Mouse (Mus musculus) midbrain, embryonic 12.5 days (tissue): ENCODE measurements at regions not wholly inside any gene's neighbourhood (a gene's known extent, or its start where the extent isn't known, plus 50 kb on each side); places are given as distances from the start of the nearest gene placed in this dataset.

Experiments
- ATAC-seq: fragments of 200-750 bp; cut with Nextera tagmentation; 2 replicates; pipeline ENCODE4 v1.8.0; 2017; ENCODE audit warnings: low read depth, moderate TSS enrichment, moderate library complexity; ENCODE audit not compliant: low FRiP score
- H3K27ac ChIP-seq: fragments of 300-500 bp; sonication (generic); replicated peaks from 2 replicates; pipeline ENCODE4 v1.5.1; 2016; ENCODE audit warnings: mild to moderate bottlenecking
- H3K27me3 ChIP-seq: fragments of 300-500 bp; sonication (generic); 2 replicates; pipeline ENCODE4 v1.6.1; 2016; ENCODE audit warnings: mild to moderate bottlenecking
- H3K36me3 ChIP-seq: fragments of 300-500 bp; sonication (generic); 2 replicates; pipeline ENCODE4 v1.6.1; 2016
- H3K4me1 ChIP-seq: fragments of 300-500 bp; sonication (generic); 2 replicates; pipeline ENCODE4 v1.6.1; 2016
- H3K4me2 ChIP-seq: fragments of 300-500 bp; sonication (generic); replicated peaks from 2 replicates; pipeline ENCODE4 v1.6.1; 2016; ENCODE audit warnings: mild to moderate bottlenecking, moderate library complexity
- H3K4me3 ChIP-seq: fragments of 300-500 bp; sonication (generic); 2 replicates; pipeline ENCODE4 v1.5.1; 2016; ENCODE audit warnings: mild to moderate bottlenecking
- H3K9ac ChIP-seq: fragments of 300-500 bp; sonication (generic); replicated peaks from 2 replicates; pipeline ENCODE4 v1.6.1; 2016; ENCODE audit warnings: mild to moderate bottlenecking, moderate library complexity
- H3K9me3 ChIP-seq: fragments of 300-500 bp; sonication (generic); 2 replicates; pipeline ENCODE4 v1.6.1; 2016; ENCODE audit warnings: mild to moderate bottlenecking
- WGBS: fragments of 180-500 bp; shearing (Covaris S2); methylation state at CpG from one replicate; pipeline ENCODE4 v1.1.7; 2016; 5-methylcytosine and 5-hydroxymethylcytosine counted together

DNA sequence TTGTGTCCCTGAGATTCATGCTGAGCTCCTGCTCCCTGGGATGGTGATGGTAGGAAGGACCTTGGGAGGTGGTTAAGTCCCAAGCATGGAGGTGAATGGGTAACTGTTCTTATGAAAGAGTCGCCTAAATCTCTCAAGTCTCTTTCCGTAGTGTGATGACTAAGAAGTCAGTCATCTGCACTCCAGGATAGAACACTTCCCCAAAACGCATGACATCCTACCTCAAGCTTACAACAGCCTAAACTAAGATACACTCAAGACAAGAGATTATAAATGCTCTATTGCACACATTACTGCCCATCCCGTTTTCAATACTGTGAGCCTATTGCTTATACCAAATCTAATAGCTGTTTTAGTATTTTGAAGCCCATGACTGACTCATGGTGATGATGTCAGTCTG, 162.3 kb upstream of the Slc7a11 start:
- H3K27me3 ChIP-seq, result peaks cover 3% of the 10 kb centered on the region; the same call in 1 of the 2 replicates
- no peaks in the 10 kb centered on the region for H3K9me3 ChIP-seq
- no peaks in the 10 kb centered on the region for H3K36me3 ChIP-seq
- H3K27ac ChIP-seq, result no peak overlapping the region
- 82% methylated on average over 4 of the region's 4 CpGs for WGBS
- peaks cover 5% of the 10 kb centered on the region for H3K4me1 ChIP-seq
- H3K4me3 ChIP-seq, result no peak overlapping the region
- no peak for ATAC-seq
- H3K9ac ChIP-seq, result no peak overlapping the region
- H3K4me2 ChIP-seq, result no peak overlapping the region

DNA sequence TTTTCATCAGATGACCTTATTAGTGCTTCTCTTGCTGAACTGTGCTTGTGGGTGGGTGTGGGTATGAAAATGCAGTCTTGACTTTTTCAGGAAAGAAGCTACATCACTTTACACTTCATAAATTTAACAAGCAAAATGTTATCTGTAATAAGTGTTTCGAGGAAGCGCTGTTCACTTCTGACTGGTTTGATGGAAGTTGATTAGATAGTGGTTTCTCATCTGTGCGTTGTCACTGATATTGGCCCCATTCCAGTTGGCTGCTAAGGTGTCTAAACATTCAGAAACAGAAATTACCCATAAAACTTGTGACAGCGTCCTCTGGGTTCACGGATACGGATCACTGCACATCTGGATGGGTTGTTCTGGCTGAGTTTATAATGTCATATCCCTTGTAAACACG, 159.8 kb upstream of the Slc7a11 start:
- no peaks in the 10 kb centered on the region for H3K27me3 ChIP-seq
- H3K36me3 ChIP-seq, result no peaks in the 10 kb centered on the region
- H3K4me3 ChIP-seq, result no peak overlapping the region
- no peak overlapping the region for H3K4me2 ChIP-seq
- no peaks in the 10 kb centered on the region for H3K9me3 ChIP-seq
- ATAC-seq, result no peak
- WGBS, result 82% methylated on average over 7 of the region's 7 CpGs
- no peaks in the 10 kb centered on the region; the same call in 1 of the 2 replicates for H3K4me1 ChIP-seq
- no peak overlapping the region for H3K27ac ChIP-seq
- H3K9ac ChIP-seq, result no peak overlapping the region

DNA sequence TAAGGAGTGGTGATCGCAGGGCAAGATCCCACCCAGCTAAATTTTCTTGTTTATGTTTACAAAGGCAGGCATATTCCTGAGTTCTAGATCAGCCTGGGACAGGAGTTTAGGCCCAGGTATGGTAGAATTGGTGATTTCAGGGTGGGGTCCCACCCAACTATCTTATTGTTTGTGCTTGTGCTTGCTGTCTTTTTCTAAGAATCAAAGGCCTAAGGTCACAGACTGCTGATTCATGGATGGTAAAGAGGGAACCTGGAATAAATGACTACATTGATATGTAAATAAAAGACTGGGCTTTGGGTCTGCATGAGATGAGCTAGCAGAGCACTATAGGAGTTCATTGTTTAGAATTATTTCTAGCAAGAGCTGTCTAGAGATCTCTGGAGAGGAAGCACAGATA, 152.3 kb upstream of the Slc7a11 start:
- H3K9me3 ChIP-seq, result no peaks in the 10 kb centered on the region
- H3K9ac ChIP-seq, result no peak overlapping the region
- H3K4me2 ChIP-seq, result no peak overlapping the region
- no peak for ATAC-seq
- no peaks in the 10 kb centered on the region for H3K27me3 ChIP-seq
- H3K27ac ChIP-seq, result no peak overlapping the region
- H3K4me3 ChIP-seq, result no peak overlapping the region
- H3K36me3 ChIP-seq, result no peaks in the 10 kb centered on the region
- WGBS, result 83% methylated on average over 1 of the region's 1 CpGs
- H3K4me1 ChIP-seq, result no peaks in the 10 kb centered on the region

DNA sequence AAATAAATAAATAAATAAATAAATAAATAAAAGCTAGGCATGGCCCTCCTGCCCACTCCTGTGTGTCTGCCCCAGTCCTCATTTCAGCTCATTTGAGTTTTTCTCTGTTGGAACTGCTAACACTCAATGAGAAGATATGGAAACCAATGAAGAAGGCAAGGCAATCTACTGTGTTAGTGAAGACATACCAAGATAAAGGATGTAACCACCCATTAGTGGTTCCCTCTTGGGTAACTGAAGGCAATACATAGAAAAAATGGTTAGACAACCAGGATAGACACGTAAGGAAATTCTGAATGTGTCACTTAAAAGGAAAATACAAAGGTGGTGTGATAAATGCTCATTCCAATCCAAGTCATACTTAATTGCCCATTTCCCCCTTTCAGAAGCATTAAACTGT, 140.9 kb upstream of the Slc7a11 start:
- Histone ChIP-seq H3K27me3 (no peaks in the 10 kb centered on the region), H3K36me3 (no peaks in the 10 kb centered on the region), H3K9ac (no peak overlapping the region), H3K9me3 (no peaks in the 10 kb centered on the region), H3K27ac (no peak overlapping the region), H3K4me2 (no peak overlapping the region), H3K4me3 (no peak overlapping the region), H3K4me1 (no peaks in the 10 kb centered on the region)
- ATAC-seq, result no peak
- 97% methylated on average over 1 of the region's 1 CpGs for WGBS

DNA sequence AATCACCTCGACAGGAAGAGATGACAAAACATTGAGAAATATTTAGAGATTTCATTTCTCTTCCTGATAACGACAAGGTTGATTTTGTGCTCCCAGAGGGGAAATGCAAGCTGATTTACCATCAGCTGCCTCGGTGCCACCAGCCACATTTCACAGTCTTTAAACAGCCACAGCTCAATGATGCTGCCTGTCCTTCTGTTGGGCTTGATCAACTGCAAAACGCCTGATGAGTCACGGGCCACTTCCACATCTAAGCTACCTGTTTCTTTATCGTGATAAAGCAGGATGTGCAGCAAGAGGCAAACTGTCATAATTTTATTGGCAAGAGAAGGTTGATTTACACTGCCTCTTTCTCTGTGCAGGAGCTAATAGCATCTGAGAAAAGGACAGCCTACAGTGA, 140.1 kb upstream of the Slc7a11 start:
- Histone ChIP-seq H3K4me3 (no peak overlapping the region), H3K9me3 (no peaks in the 10 kb centered on the region), H3K4me1 (no peaks in the 10 kb centered on the region), H3K27ac (no peak overlapping the region), H3K27me3 (no peaks in the 10 kb centered on the region), H3K9ac (no peak overlapping the region), H3K36me3 (no peaks in the 10 kb centered on the region), H3K4me2 (no peak overlapping the region)
- WGBS, result 80% methylated on average over 6 of the region's 6 CpGs
- no peak for ATAC-seq

DNA sequence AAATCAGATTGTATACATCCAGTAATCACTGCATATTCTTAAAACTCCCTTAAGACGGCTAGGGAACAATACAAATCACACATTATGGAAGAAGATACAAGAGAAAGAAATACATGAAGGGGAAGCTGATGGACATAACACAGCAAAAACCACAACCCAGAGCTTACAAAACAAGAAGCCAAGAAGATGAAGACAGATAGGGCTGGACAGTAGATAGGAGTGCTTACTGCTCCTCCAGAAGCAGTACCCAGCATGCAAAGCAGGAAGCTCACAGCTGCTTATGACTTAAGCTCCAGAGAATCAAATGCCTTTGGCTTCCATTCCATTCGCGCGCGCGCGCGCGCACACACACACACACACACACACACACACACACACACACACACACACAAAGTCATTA, 131.0 kb upstream of the Slc7a11 start:
- H3K4me2 ChIP-seq, result no peak overlapping the region
- H3K27me3 ChIP-seq, result no peaks in the 10 kb centered on the region
- 96% methylated on average over 9 of the region's 9 CpGs for WGBS
- H3K9me3 ChIP-seq, result no peaks in the 10 kb centered on the region
- H3K4me3 ChIP-seq, result no peak overlapping the region
- no peak for ATAC-seq
- H3K9ac ChIP-seq, result no peak overlapping the region
- H3K27ac ChIP-seq, result no peak overlapping the region
- no peaks in the 10 kb centered on the region for H3K4me1 ChIP-seq
- H3K36me3 ChIP-seq, result no peaks in the 10 kb centered on the region

DNA sequence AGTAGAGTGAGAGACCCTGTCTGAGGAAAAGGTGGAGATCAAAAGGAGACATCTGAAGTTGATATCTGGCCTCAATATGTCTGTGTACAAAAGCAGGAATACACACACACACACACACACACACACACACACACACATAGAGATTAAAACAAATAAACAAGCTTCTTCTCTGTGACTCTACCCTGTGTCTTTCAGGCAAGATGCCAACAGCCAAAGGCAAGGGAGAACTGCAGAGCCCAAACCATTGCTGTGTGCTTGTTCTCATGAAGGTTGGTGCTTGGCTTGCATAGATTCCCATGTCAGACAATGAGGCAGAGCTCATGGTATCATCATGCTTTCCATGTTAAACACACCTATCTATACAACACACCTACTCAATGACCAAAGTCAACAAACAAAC, 126.6 kb upstream of the Slc7a11 start:
- no peaks in the 10 kb centered on the region for H3K9me3 ChIP-seq
- H3K4me2 ChIP-seq, result no peak overlapping the region
- H3K4me1 ChIP-seq, result no peaks in the 10 kb centered on the region
- no peak overlapping the region for H3K27ac ChIP-seq
- ATAC-seq, result no peak
- H3K36me3 ChIP-seq, result no peaks in the 10 kb centered on the region
- no peaks in the 10 kb centered on the region for H3K27me3 ChIP-seq
- H3K4me3 ChIP-seq, result no peak overlapping the region
- H3K9ac ChIP-seq, result no peak overlapping the region

DNA sequence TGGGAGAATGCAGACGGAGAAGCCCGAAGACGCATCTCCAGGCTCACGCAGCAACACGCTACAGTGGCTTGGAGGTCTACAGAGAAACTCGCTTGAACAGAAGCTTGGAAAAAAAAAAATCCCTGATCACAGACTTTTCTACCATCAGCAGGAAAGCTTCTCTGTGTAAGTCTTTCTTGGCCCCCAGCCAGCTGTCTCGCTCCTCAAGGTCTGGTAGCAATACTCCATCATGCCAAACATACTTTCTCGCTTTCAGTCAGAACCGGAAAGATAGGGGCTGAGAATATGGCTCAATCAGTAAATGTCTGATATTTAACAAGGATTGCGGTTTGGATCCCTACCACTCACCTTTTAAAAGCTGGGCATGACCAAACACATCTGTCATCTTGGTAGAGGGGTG, 126.2 kb upstream of the Slc7a11 start:
- Histone ChIP-seq H3K9me3 (no peaks in the 10 kb centered on the region), H3K4me1 (no peaks in the 10 kb centered on the region), H3K27me3 (no peaks in the 10 kb centered on the region), H3K4me3 (no peak overlapping the region), H3K27ac (no peak overlapping the region), H3K9ac (no peak overlapping the region), H3K4me2 (no peak overlapping the region), H3K36me3 (no peaks in the 10 kb centered on the region)
- ATAC-seq, result no peak
- 91% methylated on average over 10 of the region's 10 CpGs for WGBS

DNA sequence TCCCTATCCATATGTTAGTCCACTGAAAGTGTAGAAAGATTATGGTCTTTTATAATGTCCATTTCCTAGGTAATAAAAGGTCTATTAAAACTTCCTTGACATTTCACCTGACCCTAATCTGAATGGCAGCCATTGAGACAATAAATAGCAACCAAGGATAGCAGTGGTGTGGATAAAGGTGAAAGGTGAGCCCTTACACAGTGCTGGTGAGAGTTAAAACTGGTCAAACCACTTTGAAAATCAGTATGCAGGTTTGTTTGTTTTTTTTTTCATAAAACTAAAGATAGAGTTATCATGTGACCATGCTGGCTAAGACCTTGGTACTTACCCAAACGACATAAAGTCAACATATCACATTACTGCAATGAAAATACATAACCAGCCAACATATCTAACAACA, 110.7 kb upstream of the Slc7a11 start:
- no peak overlapping the region for H3K27ac ChIP-seq
- WGBS, result 63% methylated on average over 1 of the region's 1 CpGs

DNA sequence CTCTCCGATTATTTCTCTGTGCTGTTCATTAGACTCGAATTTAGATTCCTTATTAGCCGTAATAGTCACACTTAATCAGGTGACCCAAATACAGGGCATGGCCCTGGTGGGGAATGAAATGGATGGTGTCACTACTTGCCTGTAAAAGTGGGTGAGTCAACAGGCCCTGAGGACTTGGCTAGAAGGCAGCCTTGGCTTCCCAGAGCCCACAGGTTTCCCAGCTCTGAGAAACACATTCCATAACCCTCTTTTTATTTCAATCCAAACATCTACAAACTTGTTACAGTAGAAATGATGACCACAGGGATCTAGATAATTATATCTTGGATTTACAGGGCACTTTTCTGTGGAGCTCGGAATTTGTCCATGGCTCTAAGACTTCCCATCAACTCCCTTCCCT, 105.2 kb upstream of the Slc7a11 start:
- no peak for ATAC-seq
- no peaks in the 10 kb centered on the region for H3K27me3 ChIP-seq
- peaks cover 12% of the 10 kb centered on the region; the same call in 1 of the 2 replicates for H3K4me1 ChIP-seq
- no peak overlapping the region for H3K9ac ChIP-seq
- H3K4me3 ChIP-seq, result no peak overlapping the region
- 92% methylated on average over 4 of the region's 4 CpGs for WGBS
- no peak overlapping the region for H3K4me2 ChIP-seq
- H3K9me3 ChIP-seq, result no peaks in the 10 kb centered on the region
- no peak overlapping the region for H3K27ac ChIP-seq
- no peaks in the 10 kb centered on the region for H3K36me3 ChIP-seq

More for the DNA sequence above, 110.7 kb upstream of the Slc7a11 start:
- peaks cover 12% of the 10 kb centered on the region; the same call in 1 of the 2 replicates for H3K4me1 ChIP-seq
- ATAC-seq, result no peak
- H3K4me2 ChIP-seq, result no peak overlapping the region
- no peak overlapping the region for H3K4me3 ChIP-seq
- H3K9ac ChIP-seq, result no peak overlapping the region
- H3K9me3 ChIP-seq, result no peaks in the 10 kb centered on the region
- no peaks in the 10 kb centered on the region for H3K27me3 ChIP-seq
- H3K36me3 ChIP-seq, result no peaks in the 10 kb centered on the region

DNA sequence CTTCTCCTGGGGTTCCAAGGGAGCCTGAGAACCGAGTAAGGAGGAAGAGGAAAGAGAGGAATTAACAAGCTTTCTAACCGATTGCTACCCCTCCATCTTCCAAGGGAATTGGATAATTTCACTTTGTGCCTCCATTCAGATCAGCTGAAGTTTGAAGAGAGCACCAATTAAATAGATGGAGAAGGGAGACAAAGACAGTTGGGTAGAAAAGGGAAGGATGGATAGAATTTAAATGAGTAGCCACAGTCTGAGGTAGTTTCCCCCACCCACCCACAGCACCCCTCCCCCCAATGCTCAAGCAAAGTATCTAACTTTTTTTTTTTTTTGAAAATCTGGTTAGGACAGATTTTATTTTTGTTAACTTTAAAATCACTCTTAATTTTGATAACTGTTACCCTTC, 87.2 kb upstream of the Slc7a11 start:
- Histone ChIP-seq H3K4me2 (no peak overlapping the region), H3K27me3 (no peaks in the 10 kb centered on the region), H3K36me3 (no peaks in the 10 kb centered on the region), H3K27ac (no peak overlapping the region), H3K4me1 (no peaks in the 10 kb centered on the region; the same call in 1 of the 2 replicates), H3K4me3 (no peak overlapping the region), H3K9ac (no peak overlapping the region), H3K9me3 (peaks cover 5% of the 10 kb centered on the region; the same call in 1 of the 2 replicates)
- 20% methylated on average over 2 of the region's 2 CpGs for WGBS
- ATAC-seq, result no peak

DNA sequence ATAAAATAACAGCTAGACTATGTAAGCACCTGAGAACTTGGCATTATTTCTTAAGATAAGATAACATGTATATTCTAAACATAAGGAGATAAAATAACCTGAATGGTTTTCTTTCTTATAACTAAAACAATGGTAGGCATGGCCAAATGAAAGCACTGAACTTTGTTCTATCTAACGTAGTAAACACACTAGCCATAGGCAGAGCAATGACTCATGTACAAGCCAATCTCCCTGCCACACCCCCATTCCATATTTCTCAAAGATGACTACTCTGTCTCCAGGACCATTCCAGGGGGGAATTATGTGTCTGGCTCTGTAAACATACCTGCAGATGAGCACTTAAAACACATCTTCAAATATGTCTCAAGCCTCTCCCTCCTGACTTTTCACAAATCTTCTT, 80.6 kb upstream of the Slc7a11 start:
- ATAC-seq, result no peak
- H3K4me1 ChIP-seq, result no peaks in the 10 kb centered on the region
- no peak overlapping the region for H3K4me2 ChIP-seq
- no peaks in the 10 kb centered on the region for H3K36me3 ChIP-seq
- 88% methylated on average over 1 of the region's 1 CpGs for WGBS
- H3K27me3 ChIP-seq, result no peaks in the 10 kb centered on the region
- no peak overlapping the region for H3K27ac ChIP-seq
- H3K9ac ChIP-seq, result no peak overlapping the region
- H3K4me3 ChIP-seq, result no peak overlapping the region
- no peaks in the 10 kb centered on the region for H3K9me3 ChIP-seq

DNA sequence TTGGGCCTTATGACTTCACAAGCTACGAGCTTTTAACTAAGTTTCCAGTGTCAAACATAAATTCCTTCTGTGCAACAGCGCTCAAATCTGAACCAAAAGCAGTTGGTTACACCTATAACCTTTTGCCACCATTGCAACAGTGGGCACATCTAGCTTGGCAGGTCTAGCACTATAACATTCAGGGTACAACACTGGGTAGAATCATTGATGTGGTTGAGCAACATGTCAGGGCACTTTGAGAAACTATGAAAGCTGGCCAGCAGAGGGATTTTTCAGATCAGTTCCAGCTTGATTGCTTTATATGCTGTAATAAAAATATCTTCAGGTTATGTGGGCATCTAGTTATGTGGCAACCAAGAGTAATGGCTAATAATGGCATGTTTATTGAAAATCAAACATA, 63.8 kb upstream of the Slc7a11 start:
- 90% methylated on average over 2 of the region's 2 CpGs for WGBS

More for the DNA sequence above, 63.8 kb upstream of the Slc7a11 start:
- H3K36me3 ChIP-seq, result no peaks in the 10 kb centered on the region
- no peak overlapping the region for H3K4me2 ChIP-seq
- H3K4me3 ChIP-seq, result no peak overlapping the region
- H3K9ac ChIP-seq, result no peak overlapping the region
- no peak overlapping the region for H3K27ac ChIP-seq
- H3K4me1 ChIP-seq, result no peaks in the 10 kb centered on the region
- H3K27me3 ChIP-seq, result no peaks in the 10 kb centered on the region
- no peaks in the 10 kb centered on the region for H3K9me3 ChIP-seq
- no peak for ATAC-seq
